22 mouse cellular contexts compared by ENCODE assay signal in genomic region chr12:109090456-109091130, GRCm38 (mm10). TPM values are rescaled to one million over a fixed set of nuclear protein-coding genes. Genes with fewer than 3 reads are reported as not detected.
DNase-seq lines count a peak whose midpoint lies in the region; ATAC-seq lines count a peak whose summit lies in the region.
"Had no signal": no experiment of that assay in that cellular context is flagged by ENCODE, and none has a peak within 500 bp of the region (broad histone marks: within the 10 kb centered on the region; RNA-seq: fewer than 3 reads in every experiment).

No protein-coding gene starts in this region.

- WGBS in hindbrain, embryonic 16.5 days, result 50% methylated on average over 13 of the region's 13 CpGs
- 64% methylated on average over 13 of the region's 13 CpGs for WGBS in hindbrain, embryonic 14.5 days
- 67% methylated on average over 13 of the region's 13 CpGs for WGBS in forebrain, embryonic 16.5 days

- H3K4me2 ChIP-seq in hindbrain, embryonic 16.5 days (ENCODE audit: low read length), result no peak overlapping the region
- no peak overlapping the region for H3K4me2 ChIP-seq in hindbrain, embryonic 14.5 days (replicated peaks)
- H3K4me2 ChIP-seq in forebrain, embryonic 16.5 days (ENCODE audit: low read length), result no peak overlapping the region
- H3K4me2 ChIP-seq: heart, embryonic 15.5 days; hindbrain, embryonic 15.5 days; limb, embryonic 13.5 days; liver, embryonic 15.5 days had no signal

- peak; percentile 63 for ATAC-seq in hindbrain, embryonic 16.5 days
- ATAC-seq in hindbrain, embryonic 14.5 days (ENCODE audit: low FRiP score), result no peak
- ATAC-seq in forebrain, embryonic 16.5 days, result no peak
- ATAC-seq: lung, postnatal 0 days; Patski had no signal

- H3K27me3 ChIP-seq in hindbrain, embryonic 16.5 days (replicated peaks; ENCODE audit: control insufficient read depth, insufficient read depth, low read length), result no peaks in the 10 kb centered on the region
- no peaks in the 10 kb centered on the region for H3K27me3 ChIP-seq in hindbrain, embryonic 14.5 days (ENCODE audit: control insufficient read depth, insufficient read depth, low read length)
- no peaks in the 10 kb centered on the region for H3K27me3 ChIP-seq in forebrain, embryonic 16.5 days (replicated peaks; ENCODE audit: control insufficient read depth, insufficient read depth, low read length)
- H3K27me3 ChIP-seq: heart, embryonic 15.5 days; hindbrain, embryonic 15.5 days; limb, embryonic 13.5 days; liver, embryonic 15.5 days; megakaryocyte, embryonic 14.5 days had no signal

- peaks cover 3% of the 10 kb centered on the region for H3K4me1 ChIP-seq in hindbrain, embryonic 16.5 days (ENCODE audit: control insufficient read depth, insufficient read depth, low read depth, low read length)
- H3K4me1 ChIP-seq in hindbrain, embryonic 14.5 days (replicated peaks; ENCODE audit: control insufficient read depth, insufficient read depth, low read length), result peaks cover 1% of the 10 kb centered on the region; the same call in 1 of the 2 replicates
- H3K4me1 ChIP-seq in forebrain, embryonic 16.5 days (replicated peaks; ENCODE audit: control insufficient read depth, insufficient read depth, low read length), result peaks cover 3% of the 10 kb centered on the region
- H3K4me1 ChIP-seq: forebrain, embryonic 10.5 days; heart, embryonic 15.5 days; limb, embryonic 13.5 days; liver, embryonic 15.5 days; megakaryocyte, embryonic 14.5 days had no signal

- H3K36me3 ChIP-seq in hindbrain, embryonic 16.5 days (ENCODE audit: control insufficient read depth, insufficient read depth, low read length), result no peaks in the 10 kb centered on the region
- H3K36me3 ChIP-seq in hindbrain, embryonic 14.5 days (replicated peaks; ENCODE audit: control insufficient read depth, insufficient read depth), result no peaks in the 10 kb centered on the region
- H3K36me3 ChIP-seq in forebrain, embryonic 16.5 days (ENCODE audit: control insufficient read depth, insufficient read depth), result no peaks in the 10 kb centered on the region
- H3K36me3 ChIP-seq: forebrain, embryonic 10.5 days; heart, embryonic 15.5 days; hindbrain, embryonic 15.5 days; limb, embryonic 13.5 days; liver, embryonic 15.5 days had no signal

- no peak overlapping the region for H3K27ac ChIP-seq in hindbrain, embryonic 16.5 days (ENCODE audit: low read depth, low read length)
- no peak overlapping the region for H3K27ac ChIP-seq in hindbrain, embryonic 14.5 days
- no peak overlapping the region for H3K27ac ChIP-seq in forebrain, embryonic 16.5 days (ENCODE audit: low read length)
- H3K27ac ChIP-seq: forebrain, embryonic 10.5 days; heart, embryonic 15.5 days; hindbrain, embryonic 15.5 days; limb, embryonic 13.5 days; liver, embryonic 15.5 days had no signal

- intact Hi-C loops in left cerebral cortex, postnatal 4 days (cut with DNase I), result no loop called here
- intact Hi-C loops in left cerebral cortex, postnatal 36 days (cut with DNase I), result no loop called here

- no peak overlapping the region for H3K4me3 ChIP-seq in hindbrain, embryonic 16.5 days (ENCODE audit: low read length)
- no peak overlapping the region for H3K4me3 ChIP-seq in hindbrain, embryonic 14.5 days (replicated peaks; ENCODE audit: low read length)
- no peak overlapping the region for H3K4me3 ChIP-seq in forebrain, embryonic 16.5 days (replicated peaks; ENCODE audit: low read length)
- H3K4me3 ChIP-seq: forebrain, embryonic 10.5 days; heart, embryonic 15.5 days; hindbrain, embryonic 15.5 days; limb, embryonic 13.5 days; liver, embryonic 15.5 days had no signal

- H3K9me3 ChIP-seq in hindbrain, embryonic 16.5 days (ENCODE audit: control insufficient read depth, low read length), result no peaks in the 10 kb centered on the region
- no peaks in the 10 kb centered on the region for H3K9me3 ChIP-seq in hindbrain, embryonic 14.5 days (ENCODE audit: control insufficient read depth, low read length)
- no peaks in the 10 kb centered on the region for H3K9me3 ChIP-seq in forebrain, embryonic 16.5 days (ENCODE audit: control insufficient read depth, low read length)
- H3K9me3 ChIP-seq: forebrain, embryonic 10.5 days; heart, embryonic 15.5 days; hindbrain, embryonic 15.5 days; limb, embryonic 13.5 days; liver, embryonic 15.5 days had no signal

- H3K9ac ChIP-seq in hindbrain, embryonic 16.5 days (ENCODE audit: low read depth, low read length), result no peak overlapping the region
- no peak overlapping the region for H3K9ac ChIP-seq in hindbrain, embryonic 14.5 days
- no peak overlapping the region for H3K9ac ChIP-seq in forebrain, embryonic 16.5 days (replicated peaks; ENCODE audit: low read depth, low read length)
- H3K9ac ChIP-seq: heart, embryonic 15.5 days; hindbrain, embryonic 15.5 days; limb, embryonic 13.5 days; liver, embryonic 15.5 days had no signal

- no peak for DNase-seq in hindbrain, embryonic 14.5 days (ENCODE audit: low spot score)
- peak; percentile 47 for DNase-seq in left cerebral cortex, postnatal 4 days
- DNase-seq in left cerebral cortex, postnatal 36 days (ENCODE audit: low spot score in 2 of 2), result no peak
- DNase-seq in retina, embryonic 14.5 days (ENCODE audit: low spot score), result peak; percentile 73
- DNase-seq in thymus, postnatal 36 days, result peak; percentile 54 to 71
- DNase-seq in lung, postnatal 4 days, result no peak
- DNase-seq: adrenal gland, postnatal 36 days; cerebellum, adult 9-10 months; gastrocnemius, postnatal 10 days; heart, adult 18-20 months; kidney, postnatal 14 days; layer of hippocampus, adult 9-11 months had no signal

RNA-seq across cellular contexts. Expression of gene Begain, which starts 22.6 kb away (rescaled TPM):
- 22.4 and 27.0 TPM in 2 replicates for polyA plus RNA-seq in hindbrain, embryonic 16.5 days (2015; fragmentation: Nextera tagmentation; extraction: Ambion mirVana)
- 38.1 and 44.4 TPM in 2 replicates for polyA plus RNA-seq in hindbrain, embryonic 14.5 days (2014; fragmentation: Nextera tagmentation; extraction: Ambion mirVana)
- total RNA-seq in left cerebral cortex, postnatal 4 days (2021), result 100 to 1,000 TPM; 130 to 138 TPM
- 100 to 1,000 TPM; 137 to 150 TPM for total RNA-seq in left cerebral cortex, postnatal 36 days (2021)
- 16.1 and 22.6 TPM in 2 replicates for polyA plus RNA-seq in forebrain, embryonic 16.5 days (2015; fragmentation: Nextera tagmentation; extraction: Ambion mirVana)

Comparison
In these comparisons a context has a peak if more than half of its experiments do, and no peak if none do; other contexts are left out.
1. DNase-seq: peak in left cerebral cortex, postnatal 4 days (single experiment), retina, embryonic 14.5 days (single experiment) and thymus, postnatal 36 days (2 of 2); none in hindbrain, embryonic 14.5 days (single experiment), left cerebral cortex, postnatal 36 days (0 of 2) and lung, postnatal 4 days (0 of 2).